Mouse (Mus musculus) common myeloid progenitor, adult 5-6 weeks (primary cell): ENCODE results near the gene Fbxw7. TPM values are rescaled to one million over a fixed set of nuclear protein-coding genes. Genes with fewer than 3 reads are reported as not detected.
A peak's percentile ranks its signal among the peaks of the same experiment; 100 is the strongest.

ENCODE experiments used
- ATAC-seq: replicated peaks from 2 replicates; pipeline ENCODE4 v1.8.0; 2016; ENCODE audit warnings: low read depth, mild to moderate bottlenecking, moderate TSS enrichment, inconsistent platforms; ENCODE audit not compliant: poor library complexity, severe bottlenecking
- total RNA-seq: library from RNA; stranded (forward); fragments of 200-1000, 187-1606 nt; gene quantifications from 2 replicates; pipeline ENCODE4 v1.2.3, GENCODE M21; 2017

Gene Fbxw7
- total RNA-seq, 1 experiment from 2014 or later = 20.3 TPM

- ATAC-seq = no peak
Measured at GRCm38 (mm10) chr3:84875306-84875705, 60.2 kb downstream of the Fbxw7 start.

DNA sequence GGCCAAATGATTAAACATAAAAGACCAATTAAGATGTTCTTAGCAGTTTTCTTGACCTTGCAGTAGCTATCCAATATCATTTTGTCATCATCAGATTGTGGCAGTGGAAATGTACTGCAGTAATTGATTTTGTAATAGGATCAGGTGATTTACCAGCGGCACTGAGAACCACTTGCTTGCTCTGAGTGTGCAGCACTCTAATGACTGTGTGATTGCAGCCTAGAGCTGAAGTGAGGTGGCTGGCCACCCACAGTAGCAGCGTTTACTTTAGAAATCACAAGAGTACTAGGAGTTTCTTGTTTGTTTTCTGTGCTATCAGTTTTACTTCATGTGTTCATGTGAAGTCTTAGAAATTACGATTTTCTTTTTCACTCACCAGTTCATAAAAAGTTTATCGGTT is 61.1 kb downstream of the Fbxw7 start:
- ATAC-seq = no peak

DNA sequence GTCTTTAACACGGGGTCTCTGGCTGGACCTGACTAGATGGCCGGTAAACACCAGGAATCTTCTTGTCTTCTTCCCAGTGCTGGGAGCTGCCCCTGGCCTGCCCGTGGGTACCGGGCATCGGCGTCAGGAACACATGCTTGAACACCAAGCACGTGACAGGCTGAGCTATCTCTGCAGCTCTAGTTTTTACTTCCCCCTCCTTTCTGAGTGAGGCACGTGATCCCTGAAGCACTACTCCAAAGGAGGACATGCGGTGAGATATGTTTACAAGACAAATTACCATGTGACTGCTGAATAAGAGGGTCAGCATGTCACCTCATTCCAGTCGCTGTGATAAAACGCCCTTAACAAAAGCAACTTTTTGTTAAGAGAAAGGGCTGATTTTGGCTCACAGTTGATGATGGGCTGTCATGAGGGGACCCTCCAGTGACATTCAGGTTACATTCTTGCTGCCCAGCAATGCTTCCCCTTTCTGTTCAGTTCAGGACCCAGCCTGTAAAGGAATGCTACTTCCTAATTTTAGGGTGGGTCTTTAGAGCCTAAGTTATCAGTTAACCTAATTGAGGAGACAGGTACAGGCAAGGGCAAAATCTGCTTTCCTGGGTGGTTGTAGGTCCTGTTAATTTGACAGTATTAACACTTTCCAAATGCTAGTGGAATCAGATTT is 68.9 kb downstream of the Fbxw7 start:
- ATAC-seq = peak; percentile 96

DNA sequence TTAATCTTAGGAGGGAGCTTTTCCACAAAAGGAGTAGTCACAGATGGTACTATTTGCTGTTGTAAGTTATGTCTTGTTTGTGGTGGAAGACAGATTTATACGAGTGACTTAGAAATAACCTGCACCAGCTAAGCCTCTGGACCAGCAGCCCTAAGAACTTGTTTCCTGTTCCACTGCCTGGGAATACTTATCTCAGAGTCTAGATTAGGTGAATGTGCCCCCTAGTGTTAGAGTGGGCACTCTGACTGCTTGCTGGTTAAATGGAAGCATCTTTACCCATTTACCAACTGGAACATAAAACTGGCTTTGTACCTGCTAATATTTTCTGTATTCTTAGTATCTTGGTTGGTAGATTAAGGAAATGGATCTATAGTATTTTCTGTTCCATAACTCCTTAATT is 74.6 kb downstream of the Fbxw7 start:
- peak; percentile 72 for ATAC-seq

DNA sequence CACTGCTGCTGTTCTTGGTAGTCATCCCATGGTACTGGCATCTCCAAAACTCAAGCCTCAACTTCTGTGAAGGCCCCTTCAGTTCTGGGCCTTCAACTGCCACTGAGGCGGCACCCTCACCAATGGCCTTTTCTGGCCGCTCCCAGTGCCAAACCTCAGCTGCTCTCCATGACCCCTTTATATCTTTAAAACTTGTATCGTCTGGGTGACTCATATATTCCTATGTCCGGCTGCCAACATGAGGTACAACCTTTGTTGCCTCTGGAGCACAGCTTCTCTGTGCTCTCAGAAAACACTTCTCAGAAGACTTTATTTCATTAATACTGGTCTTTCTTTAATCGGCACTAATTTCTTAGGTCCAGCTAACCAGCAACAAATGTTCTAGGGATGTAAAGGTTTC is 75.9 kb downstream of the Fbxw7 start:
- ATAC-seq = no peak

- ATAC-seq = no peak
Measured at GRCm38 (mm10) chr3:84897952-84898351, 82.9 kb downstream of the Fbxw7 start.

- ATAC-seq = peak; percentile 82
Measured at GRCm38 (mm10) chr3:84906528-84906927, 91.5 kb downstream of the Fbxw7 start.

DNA sequence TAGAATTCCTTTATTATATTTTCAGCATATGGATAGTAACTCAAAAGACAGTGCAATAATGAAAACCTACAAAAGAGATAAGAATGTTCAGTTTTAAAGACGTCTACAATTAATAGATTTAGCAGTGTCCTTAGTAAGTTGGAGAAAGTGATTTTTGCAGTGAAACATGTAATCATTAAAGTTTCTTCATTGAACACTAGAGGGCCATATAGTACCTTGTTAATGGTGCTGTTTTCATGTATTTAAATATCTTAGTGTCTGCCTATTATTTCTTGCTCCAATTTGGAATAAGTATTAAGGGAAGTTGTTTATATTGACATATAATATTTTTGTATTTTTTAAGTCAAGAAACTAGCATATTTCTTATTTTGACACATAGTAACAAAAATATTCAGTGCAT is 99.2 kb downstream of the Fbxw7 start:
- no peak for ATAC-seq

GRCm38 (mm10) chr3:84917903-84918679 is 103.0 kb downstream of the Fbxw7 start:
- 0 out of 2 replicates have a peak, but pooled peaks have one; percentile 15 for ATAC-seq

GRCm38 (mm10) chr3:84921704-84922420 is 106.8 kb downstream of the Fbxw7 start:
- peak; percentile 66; the same call in 1 of the 2 replicates for ATAC-seq

DNA sequence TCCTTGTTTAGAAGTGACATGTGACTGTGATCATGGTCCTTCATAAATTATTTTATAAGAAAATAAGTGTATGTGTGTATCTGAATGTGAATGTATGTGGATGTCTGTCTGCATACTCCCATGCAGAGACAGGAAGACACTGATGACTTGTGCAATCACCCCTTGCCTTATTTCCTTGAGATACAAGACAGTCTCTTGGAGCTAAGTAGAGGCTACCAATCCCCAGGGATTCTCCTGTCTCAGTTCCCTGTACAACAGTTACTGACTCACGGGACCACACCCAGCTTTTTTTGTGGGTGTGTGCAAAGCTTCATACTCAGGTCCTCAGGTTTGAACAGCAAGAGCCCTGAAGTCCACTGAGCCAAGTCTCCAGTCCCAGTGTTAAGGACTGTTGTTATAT is 108.2 kb downstream of the Fbxw7 start:
- no peak for ATAC-seq

DNA sequence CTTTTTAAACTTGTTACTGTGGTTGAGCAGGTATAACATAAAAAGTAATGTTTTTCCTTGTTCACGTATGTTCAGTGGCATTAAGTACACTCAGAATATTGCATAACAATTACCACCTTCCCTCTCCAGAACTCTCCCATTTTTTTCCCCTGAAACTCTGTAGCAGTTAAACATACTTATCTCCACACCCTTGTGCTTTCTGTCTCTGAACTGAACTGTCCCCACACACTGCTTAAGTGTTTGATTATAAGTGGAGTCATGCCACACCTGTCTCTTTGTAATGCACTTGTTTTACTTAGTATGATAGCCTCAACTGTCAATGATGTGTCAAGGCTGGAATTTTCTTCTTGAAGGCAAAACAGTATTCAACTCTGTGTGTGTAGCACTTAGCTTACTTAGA is 108.6 kb downstream of the Fbxw7 start:
- no peak for ATAC-seq

GRCm38 (mm10) chr3:84925229-84925628 is 110.2 kb downstream of the Fbxw7 start:
- no peak for ATAC-seq

- ATAC-seq = no peak
Measured at GRCm38 (mm10) chr3:84926140-84926539, 111.1 kb downstream of the Fbxw7 start.

GRCm38 (mm10) chr3:84927168-84927794 is 112.2 kb downstream of the Fbxw7 start:
- ATAC-seq = no peak

DNA sequence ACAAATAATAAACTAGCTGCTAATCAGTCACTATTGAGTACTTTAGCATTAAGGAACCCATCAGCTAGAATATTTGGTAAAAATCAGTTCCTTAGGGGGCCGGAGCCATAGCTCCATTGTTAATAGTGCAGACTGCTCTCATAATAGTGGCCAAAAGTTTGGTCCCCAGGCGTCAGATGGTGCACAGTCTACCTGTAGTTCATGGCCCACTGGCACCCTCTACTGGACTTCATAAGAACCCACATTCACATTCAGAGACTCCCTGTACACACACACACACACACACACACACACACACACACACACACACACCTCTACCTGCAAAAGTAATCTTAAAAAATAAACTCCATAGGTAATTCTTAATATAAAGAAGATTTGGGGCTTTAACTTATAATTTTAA is 112.8 kb downstream of the Fbxw7 start:
- ATAC-seq = no peak

DNA sequence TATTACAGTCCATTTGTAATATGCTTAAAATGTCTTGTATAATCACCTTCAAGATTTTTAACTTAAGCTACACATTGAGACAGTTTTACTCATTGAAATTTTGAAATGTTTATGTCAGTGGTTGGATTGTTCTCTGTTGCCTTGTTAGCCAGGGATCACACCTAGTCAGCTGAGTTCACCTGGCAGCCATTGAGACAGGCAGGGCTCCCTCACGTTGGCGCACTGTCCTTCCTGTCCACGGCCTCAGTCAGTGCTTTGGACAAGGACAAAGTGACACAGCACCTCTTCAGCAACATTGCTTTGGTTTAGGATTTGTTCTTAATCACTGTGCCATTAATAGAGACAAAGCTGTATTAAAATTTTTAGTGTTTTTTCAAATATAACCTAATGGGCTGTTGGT is 114.1 kb downstream of the Fbxw7 start:
- no peak for ATAC-seq

DNA sequence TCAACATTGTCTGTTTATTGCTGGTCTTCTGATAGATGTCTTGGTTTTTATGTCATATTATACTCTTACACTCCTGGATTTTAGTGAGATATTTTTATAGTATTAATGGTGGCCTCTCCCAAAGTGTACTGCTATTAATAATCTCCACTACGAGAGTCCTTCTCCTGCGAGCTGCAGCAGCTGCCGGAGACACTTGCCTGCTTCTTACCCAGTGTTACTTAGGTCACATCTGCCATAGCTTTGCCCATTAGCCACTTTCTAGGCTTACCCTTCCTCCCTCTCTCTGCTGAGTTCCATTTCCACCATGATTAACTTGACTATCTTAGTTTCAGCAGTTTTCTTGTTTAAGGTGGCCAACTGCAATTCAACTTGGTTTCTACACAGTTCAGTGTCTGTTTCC is 115.6 kb downstream of the Fbxw7 start:
- ATAC-seq = no peak

DNA sequence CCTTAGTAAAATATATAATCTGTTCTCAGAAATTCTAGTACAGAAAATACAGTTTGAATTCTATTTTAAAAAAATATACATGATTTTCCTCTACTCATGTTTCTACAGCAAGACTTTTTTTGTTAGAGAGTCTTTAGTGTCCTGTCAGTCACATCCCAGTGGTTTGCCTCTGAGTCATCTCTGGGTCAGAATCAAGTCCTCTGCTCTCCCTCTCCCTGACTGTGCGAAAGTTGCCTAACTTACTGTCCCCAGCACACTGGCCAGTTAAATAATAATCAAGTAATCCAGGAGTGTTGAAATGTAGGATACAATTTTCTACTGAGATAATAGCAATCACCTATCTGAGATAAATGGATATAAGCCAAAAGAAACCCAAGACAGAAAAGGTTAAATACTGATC is 120.7 kb downstream of the Fbxw7 start:
- no peak for ATAC-seq

DNA sequence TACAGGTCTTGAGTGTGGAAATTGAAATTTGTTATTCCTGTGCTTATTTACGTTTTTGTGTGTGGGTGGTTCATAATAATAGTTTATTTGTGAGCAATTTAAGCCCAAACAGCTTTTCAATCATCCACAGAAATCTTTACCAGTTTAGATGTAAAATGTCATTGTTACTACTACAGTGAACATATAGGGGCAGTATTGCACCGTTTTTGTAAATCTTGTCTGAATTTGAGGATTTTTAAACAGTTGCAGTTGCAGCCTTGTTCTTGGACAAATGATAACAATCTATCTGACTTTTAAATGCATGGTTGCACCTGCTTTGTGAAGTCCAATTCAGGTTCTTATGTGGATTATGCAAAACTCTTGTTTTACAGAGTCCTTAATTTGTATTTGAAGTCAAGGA is 121.2 kb downstream of the Fbxw7 start:
- no peak for ATAC-seq

DNA sequence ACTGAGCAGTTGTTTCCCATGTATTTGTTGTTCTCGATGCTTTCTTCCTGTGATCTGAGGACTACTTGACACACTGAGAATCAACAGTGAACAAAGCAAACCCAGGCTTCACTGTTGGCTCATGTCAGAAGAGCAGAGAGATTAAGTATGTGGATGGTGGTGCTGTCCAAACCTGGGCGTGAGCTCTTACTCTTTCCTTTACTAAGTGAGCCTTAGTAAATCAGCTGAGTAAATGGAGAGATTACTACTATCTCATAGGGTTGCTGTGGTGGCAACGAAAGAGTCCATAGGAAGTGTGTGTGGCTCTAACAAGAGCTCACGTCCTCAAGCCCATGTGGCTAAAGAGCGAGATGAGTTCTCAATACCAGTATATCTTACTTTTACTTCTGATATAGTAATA is 121.9 kb downstream of the Fbxw7 start:
- no peak for ATAC-seq
